Mouse (Mus musculus) stomach, embryonic 14.5 days (tissue): ENCODE results near the gene Psmb3. TPM values are rescaled to one million over a fixed set of nuclear protein-coding genes. Genes with fewer than 3 reads are reported as not detected.
"Not testable (repeated sequence)": the region's sequence is repeated elsewhere in the genome, so short reads cannot be mapped to it uniquely, and the experiment has no call there.

Source experiments
- ATAC-seq: fragments of 200-750 bp; cut with Nextera tagmentation; 2 replicates; pipeline ENCODE4 v1.8.0; 2017; ENCODE audit warnings: low read depth, moderate TSS enrichment; ENCODE audit not compliant: insufficient number of reproducible peaks, insufficient read depth, low FRiP score
- H3K27ac ChIP-seq: fragments of 300-500 bp; sonication (generic); 2 replicates; pipeline ENCODE4 v1.5.1; 2014; ENCODE audit warnings: mild to moderate bottlenecking, low read length, moderate library complexity, mixed read lengths
- H3K27me3 ChIP-seq: fragments of 300-500 bp; sonication (generic); 2 replicates; pipeline ENCODE4 v1.6.1; 2014; ENCODE audit warnings: low read length, control low read depth, mixed read lengths; ENCODE audit not compliant: control insufficient read depth, insufficient read depth
- H3K36me3 ChIP-seq: fragments of 300-500 bp; sonication (generic); 2 replicates; pipeline ENCODE4 v1.6.1; 2014; ENCODE audit warnings: mild to moderate bottlenecking, control low read depth, low read length, moderate library complexity, mixed read lengths; ENCODE audit not compliant: control insufficient read depth, insufficient read depth
- H3K4me1 ChIP-seq: fragments of 300-500 bp; sonication (generic); 2 replicates; pipeline ENCODE4 v1.6.1; 2014; ENCODE audit warnings: low read length, control low read depth, mixed read lengths; ENCODE audit not compliant: control insufficient read depth, insufficient read depth
- H3K4me2 ChIP-seq: fragments of 300-500 bp; sonication (generic); replicated peaks from 2 replicates; pipeline ENCODE4 v1.6.1; 2014; ENCODE audit warnings: low read depth, low read length, control low read depth
- H3K4me3 ChIP-seq: fragments of 300-500 bp; sonication (generic); 2 replicates; pipeline ENCODE4 v1.5.1; 2014; ENCODE audit warnings: low read depth, low read length, control low read depth
- H3K9ac ChIP-seq: fragments of 300-500 bp; sonication (generic); replicated peaks from 2 replicates; pipeline ENCODE4 v1.6.1; 2014; ENCODE audit warnings: low read depth, mild to moderate bottlenecking, control low read depth, low read length, moderate library complexity, mixed read lengths
- H3K9me3 ChIP-seq: fragments of 300-500 bp; sonication (generic); 2 replicates; pipeline ENCODE4 v1.6.1; 2016; ENCODE audit warnings: low read depth, low read length, control low read depth; ENCODE audit not compliant: control insufficient read depth
- WGBS: fragments of 180-500 bp; shearing (Covaris S2); extraction: QIAGEN DNeasy Blood & Tissue Kit; methylation state at CpG from one replicate; pipeline ENCODE4 v1.1.7; 2014; 5-methylcytosine and 5-hydroxymethylcytosine counted together
- polyA plus RNA-seq: library from polyadenylated mRNA; unstranded; fragments of >200 nt; fragmentation: Nextera tagmentation; extraction: Ambion mirVana; gene quantifications from 2 replicates; pipeline ENCODE4 v1.2.1, GENCODE M21; 2014

Gene Psmb3
- polyA plus RNA-seq, 1 experiment from 2014 or later = 454 TPM

DNA sequence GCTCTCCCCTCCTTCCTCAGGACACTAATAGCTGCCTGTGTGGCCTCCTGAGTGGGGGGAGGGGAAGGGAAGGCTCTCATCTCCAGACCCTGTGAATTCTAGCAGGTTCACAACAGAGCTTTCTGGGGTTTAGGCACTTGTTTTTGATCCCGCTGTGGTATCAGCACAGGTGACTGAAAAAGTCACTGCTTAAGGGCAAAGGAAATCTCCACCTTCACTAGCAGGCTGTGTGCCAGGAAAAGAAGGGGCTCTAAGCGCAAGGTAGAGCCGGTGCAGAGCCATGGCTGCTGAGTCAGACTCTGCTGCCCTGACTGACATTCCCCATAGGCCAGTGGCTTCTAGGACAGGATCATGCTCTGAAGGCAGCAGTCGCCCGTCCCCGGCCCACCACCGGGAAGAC, 25.5 kb downstream of the Psmb3 start:
- Histone ChIP-seq H3K27me3 (no peaks in the 10 kb centered on the region), H3K27ac (no peak overlapping the region), H3K9ac (no peak overlapping the region), H3K36me3 (peaks cover 50% of the 10 kb centered on the region), H3K4me3 (no peak overlapping the region), H3K9me3 (no peaks in the 10 kb centered on the region), H3K4me2 (no peak overlapping the region), H3K4me1 (no peaks in the 10 kb centered on the region)
- WGBS = 76% methylated on average over 7 of the region's 7 CpGs
- no peak for ATAC-seq

DNA sequence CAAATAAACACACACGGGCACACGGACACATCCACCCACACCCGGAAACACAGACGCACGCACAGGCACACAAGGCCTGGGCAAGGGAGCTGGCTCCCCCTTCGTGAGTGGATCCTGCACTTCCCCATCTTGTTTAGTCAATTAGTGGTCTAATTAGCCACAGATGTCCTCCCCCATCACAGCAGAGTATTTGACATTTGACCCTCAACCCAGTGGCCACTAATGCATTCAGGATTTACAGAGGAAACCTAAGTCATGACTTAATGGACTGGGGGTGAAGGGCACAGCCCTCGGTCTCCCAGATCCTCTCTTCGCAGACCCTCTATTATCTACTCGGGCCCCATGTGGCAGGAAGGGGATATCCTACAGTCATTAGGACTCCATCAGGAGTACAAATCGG, 30.5 kb downstream of the Psmb3 start:
- Histone ChIP-seq H3K9me3 (no peaks in the 10 kb centered on the region), H3K27me3 (no peaks in the 10 kb centered on the region), H3K36me3 (peaks cover 15% of the 10 kb centered on the region), H3K4me1 (0 out of 2 replicates have a peak, but pooled peaks cover 4% of the 10 kb centered on the region), H3K9ac (no peak overlapping the region), H3K4me3 (no peak overlapping the region), H3K4me2 (no peak overlapping the region), H3K27ac (0 out of 2 replicates have a peak overlapping the region, but pooled peaks have one; percentile 2)
- ATAC-seq = no peak
- 33% methylated on average over 10 of the region's 10 CpGs for WGBS

DNA sequence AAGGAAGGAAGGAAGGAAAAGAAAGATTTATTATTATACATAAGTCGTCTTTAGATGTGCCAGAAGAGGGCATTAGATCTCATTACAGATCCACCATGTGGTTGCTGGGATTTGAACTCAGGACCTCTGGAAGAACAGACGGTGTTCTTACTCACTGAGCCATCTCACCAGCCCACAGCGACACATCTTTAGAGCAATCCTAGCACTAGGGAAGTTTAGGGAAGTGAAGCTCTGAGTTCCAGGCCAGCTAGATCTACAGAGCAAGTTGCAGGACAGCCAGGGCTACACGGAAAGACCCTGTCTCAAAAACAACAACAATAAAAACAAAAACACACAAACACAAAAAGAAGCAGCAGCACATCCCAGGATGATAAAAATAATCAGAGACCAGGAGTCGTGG, 31.6 kb downstream of the Psmb3 start:
- H3K27ac ChIP-seq, H3K4me3 ChIP-seq: not testable (repeated sequence)
- WGBS = 87% methylated on average over 5 of the region's 5 CpGs

DNA sequence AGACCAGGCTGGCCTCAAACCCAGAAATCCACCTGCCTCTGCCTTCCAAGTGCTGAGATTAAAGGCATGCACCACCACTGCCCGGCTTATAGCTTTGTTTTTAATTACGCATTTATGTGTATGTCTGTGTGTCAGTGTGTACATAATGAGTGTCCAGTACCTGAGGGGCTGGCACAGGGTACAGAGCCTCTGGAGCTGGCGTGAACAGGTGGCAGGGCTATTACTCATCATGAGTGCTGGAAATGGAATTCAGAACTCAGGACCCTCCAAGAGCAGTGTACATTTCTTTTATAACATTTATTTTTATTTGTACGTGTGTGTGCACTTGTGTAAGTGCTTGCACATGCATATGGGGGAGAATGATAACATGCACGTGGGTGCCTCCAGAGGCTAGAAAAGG, 33.4 kb downstream of the Psmb3 start:
- Histone ChIP-seq H3K4me1 (0 out of 2 replicates have a peak, but pooled peaks cover 4% of the 10 kb centered on the region), H3K4me3 (no peak overlapping the region), H3K27me3 (no peaks in the 10 kb centered on the region), H3K9ac (no peak overlapping the region), H3K9me3 (no peaks in the 10 kb centered on the region), H3K36me3 (0 out of 2 replicates have a peak, but pooled peaks cover under 1% of the 10 kb centered on the region), H3K27ac (no peak overlapping the region), H3K4me2 (no peak overlapping the region)
- WGBS = 87% methylated on average over 5 of the region's 5 CpGs
- ATAC-seq = no peak

More for the DNA sequence above, 31.6 kb downstream of the Psmb3 start:
- not testable (repeated sequence) for ATAC-seq, H3K4me1 ChIP-seq, H3K9ac ChIP-seq, H3K27me3 ChIP-seq, H3K4me2 ChIP-seq, H3K9me3 ChIP-seq
- H3K36me3 ChIP-seq = peaks cover 10% of the 10 kb centered on the region

DNA sequence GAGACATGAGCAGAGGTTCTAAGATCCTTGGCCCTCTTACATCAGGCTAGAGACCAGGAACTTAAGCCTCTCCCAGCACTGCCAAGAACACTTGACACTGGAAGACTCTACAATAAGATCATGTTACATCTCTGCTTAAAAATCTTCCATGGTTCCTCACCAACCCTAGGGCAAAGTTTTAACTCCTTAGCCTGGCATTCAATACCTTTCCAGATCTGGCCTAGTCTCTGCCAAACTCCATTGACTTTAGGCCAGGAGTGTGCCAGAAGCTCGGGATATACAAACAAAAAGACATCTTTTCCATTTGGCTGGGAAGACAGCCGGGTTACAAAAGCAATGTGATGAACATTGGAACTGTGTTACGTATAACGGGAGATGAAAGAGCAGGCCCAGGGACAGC, 34.4 kb downstream of the Psmb3 start:
- H3K9ac ChIP-seq = no peak overlapping the region
- no peaks in the 10 kb centered on the region for H3K27me3 ChIP-seq
- WGBS = 62% methylated on average over 4 of the region's 4 CpGs
- peaks cover 4% of the 10 kb centered on the region; the same call in 1 of the 2 replicates for H3K4me1 ChIP-seq
- no peak overlapping the region for H3K4me2 ChIP-seq
- no peak overlapping the region for H3K4me3 ChIP-seq
- no peaks in the 10 kb centered on the region for H3K9me3 ChIP-seq
- ATAC-seq = no peak
- H3K27ac ChIP-seq = no peak overlapping the region
- no peaks in the 10 kb centered on the region for H3K36me3 ChIP-seq

DNA sequence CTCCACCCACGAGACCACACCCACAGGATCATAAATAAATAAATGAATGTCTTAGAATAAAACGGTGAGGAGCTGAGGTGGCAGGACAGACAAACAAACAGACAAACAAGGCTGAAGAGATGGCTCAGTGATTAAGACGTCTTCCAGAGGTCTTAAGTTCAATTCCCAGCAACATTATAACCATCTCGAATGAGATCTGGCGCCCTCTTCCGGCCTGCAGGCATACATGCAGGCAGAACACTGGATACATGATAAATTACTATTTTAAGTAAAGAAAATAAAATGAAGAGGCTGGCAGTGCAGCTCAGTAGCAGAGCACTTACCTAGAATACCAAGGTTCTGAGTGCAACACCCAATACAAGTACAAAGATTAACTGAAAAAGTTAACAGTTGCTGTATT, 35.5 kb downstream of the Psmb3 start:
- Histone ChIP-seq H3K36me3 (no peaks in the 10 kb centered on the region), H3K9ac (no peak overlapping the region), H3K27me3 (no peaks in the 10 kb centered on the region), H3K4me2 (no peak overlapping the region), H3K9me3 (no peaks in the 10 kb centered on the region), H3K27ac (no peak overlapping the region), H3K4me1 (peaks cover 16% of the 10 kb centered on the region; the same call in 1 of the 2 replicates), H3K4me3 (no peak overlapping the region)
- no peak for ATAC-seq
- WGBS = 58% methylated on average over 6 of the region's 6 CpGs

DNA sequence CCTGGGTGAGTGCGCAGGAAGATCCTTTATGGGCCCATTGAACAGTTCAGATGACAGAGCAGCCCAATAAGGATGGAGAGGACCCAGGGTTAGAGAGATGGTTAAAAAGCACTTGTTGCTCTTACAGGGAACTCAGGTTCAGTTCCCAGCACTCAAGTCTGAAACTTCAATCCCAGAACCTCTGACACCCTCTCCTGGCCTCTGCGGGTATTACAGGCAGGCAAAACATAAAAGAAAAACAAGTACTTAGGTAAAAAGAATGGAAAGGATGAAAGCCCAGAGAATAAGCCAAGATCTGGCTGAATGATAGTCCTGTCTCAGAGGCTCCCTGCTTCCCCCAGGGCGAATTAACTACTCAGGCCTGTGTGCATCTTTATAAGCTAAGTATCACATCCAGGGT, 36.0 kb downstream of the Psmb3 start:
- peaks cover 15% of the 10 kb centered on the region; the same call in 1 of the 2 replicates for H3K4me1 ChIP-seq
- no peaks in the 10 kb centered on the region for H3K27me3 ChIP-seq
- H3K9me3 ChIP-seq = no peaks in the 10 kb centered on the region
- no peak overlapping the region for H3K27ac ChIP-seq
- no peaks in the 10 kb centered on the region for H3K36me3 ChIP-seq
- ATAC-seq = no peak
- 87% methylated on average over 3 of the region's 3 CpGs for WGBS
- H3K4me2 ChIP-seq = no peak overlapping the region
- no peak overlapping the region for H3K9ac ChIP-seq
- no peak overlapping the region for H3K4me3 ChIP-seq

DNA sequence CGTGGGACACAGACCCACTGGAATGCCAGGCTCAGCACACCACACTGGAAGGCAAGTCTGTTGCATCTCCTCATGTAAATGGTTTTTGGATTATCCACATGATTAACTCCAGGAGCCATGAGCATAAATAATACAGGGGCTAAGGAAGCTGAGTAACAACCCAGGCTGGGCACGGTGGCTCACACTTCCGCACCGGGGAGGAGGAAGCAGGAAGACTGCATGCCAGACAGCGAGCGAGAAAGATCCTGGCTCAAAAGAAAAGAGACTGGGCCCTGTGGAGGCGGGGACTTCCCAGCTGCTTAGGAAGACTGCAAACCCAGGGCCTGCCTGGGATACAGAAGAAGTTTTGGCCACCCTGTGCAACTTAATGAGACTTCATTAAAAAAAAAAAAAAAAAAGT, 37.0 kb downstream of the Psmb3 start:
- no peak overlapping the region for H3K4me2 ChIP-seq
- H3K9ac ChIP-seq = no peak overlapping the region
- no peak for ATAC-seq
- peaks cover 13% of the 10 kb centered on the region; the same call in 1 of the 2 replicates for H3K4me1 ChIP-seq
- no peaks in the 10 kb centered on the region for H3K27me3 ChIP-seq
- no peak overlapping the region; the same call in 1 of the 2 replicates for H3K27ac ChIP-seq
- H3K36me3 ChIP-seq = no peaks in the 10 kb centered on the region
- H3K4me3 ChIP-seq = no peak overlapping the region
- no peaks in the 10 kb centered on the region for H3K9me3 ChIP-seq
- 46% methylated on average over 7 of the region's 7 CpGs for WGBS

DNA sequence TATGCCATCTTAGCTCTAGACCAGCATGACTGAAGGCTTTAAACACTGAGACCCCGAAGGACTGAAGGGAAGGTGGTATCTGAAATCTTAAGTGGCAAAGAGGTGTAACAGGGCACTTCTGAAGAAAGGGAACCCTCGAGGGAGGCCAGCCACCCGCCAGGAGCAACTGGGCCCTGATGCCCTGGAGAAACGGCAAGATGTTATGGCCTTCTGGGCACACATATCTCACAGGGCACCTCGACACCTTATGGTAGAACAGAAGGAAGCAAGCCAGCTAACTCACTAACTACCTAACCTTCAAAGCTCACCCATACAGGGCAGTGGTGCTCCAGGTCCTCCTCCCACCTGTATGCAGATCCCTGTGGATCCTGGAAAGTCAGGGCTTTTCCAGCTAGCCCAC, 39.0 kb downstream of the Psmb3 start:
- Histone ChIP-seq H3K4me1 (peaks cover 13% of the 10 kb centered on the region; the same call in 1 of the 2 replicates), H3K4me2 (no peak overlapping the region), H3K36me3 (peaks cover 4% of the 10 kb centered on the region; the same call in 1 of the 2 replicates), H3K4me3 (no peak overlapping the region), H3K27me3 (no peaks in the 10 kb centered on the region), H3K9ac (no peak overlapping the region), H3K9me3 (no peaks in the 10 kb centered on the region), H3K27ac (no peak overlapping the region)
- ATAC-seq = no peak
- whole genome bisulfite sequencing = 93% methylated on average over 5 of the region's 5 CpGs
